Mouse (Mus musculus): ENCODE results near the gene Nepn. TPM values are rescaled to one million over a fixed set of nuclear protein-coding genes. Genes with fewer than 3 reads are reported as not detected.

The Nepn gene
- polyA plus RNA-seq, 1 experiment from 2014 or later: not detected

DNA sequence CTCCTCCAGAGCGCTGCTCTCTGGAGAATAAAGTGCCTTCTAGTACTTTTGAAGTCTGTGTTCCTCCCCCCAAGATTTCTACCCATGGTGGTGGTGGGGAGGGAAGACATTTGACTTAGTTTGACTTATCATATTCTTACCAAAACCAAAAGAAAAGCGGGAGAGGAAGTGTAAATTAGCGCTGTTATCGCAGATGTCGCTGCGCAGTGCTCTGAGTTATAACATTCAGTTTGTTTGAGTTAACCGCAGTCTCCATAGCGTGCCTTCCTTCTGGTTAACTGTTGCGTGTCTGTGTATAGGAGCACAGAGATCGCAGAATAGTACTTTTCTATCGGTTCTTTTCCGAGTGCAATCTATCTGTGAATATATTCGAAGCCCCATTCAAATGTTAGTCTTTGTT is 16.4 kb downstream of the Nepn start:
- Histone ChIP-seq H3K4me2 (no peak overlapping the region), H3K4me1 (replicated peaks) (no peaks in the 10 kb centered on the region), H3K27me3 (no peaks in the 10 kb centered on the region; the same call in 1 of the 2 replicates), H3K4me3 (replicated peaks) (no peak overlapping the region), H3K9ac (no peak overlapping the region), H3K9me3 (replicated peaks) (no peaks in the 10 kb centered on the region), H3K27ac (replicated peaks) (no peak overlapping the region), H3K36me3 (replicated peaks) (no peaks in the 10 kb centered on the region)
- 72% methylated on average over 13 of the region's 13 CpGs for WGBS (ENCODE audit: insufficient replicate concordance)
- no peak for ATAC-seq (ENCODE audit: insufficient read depth)

DNA sequence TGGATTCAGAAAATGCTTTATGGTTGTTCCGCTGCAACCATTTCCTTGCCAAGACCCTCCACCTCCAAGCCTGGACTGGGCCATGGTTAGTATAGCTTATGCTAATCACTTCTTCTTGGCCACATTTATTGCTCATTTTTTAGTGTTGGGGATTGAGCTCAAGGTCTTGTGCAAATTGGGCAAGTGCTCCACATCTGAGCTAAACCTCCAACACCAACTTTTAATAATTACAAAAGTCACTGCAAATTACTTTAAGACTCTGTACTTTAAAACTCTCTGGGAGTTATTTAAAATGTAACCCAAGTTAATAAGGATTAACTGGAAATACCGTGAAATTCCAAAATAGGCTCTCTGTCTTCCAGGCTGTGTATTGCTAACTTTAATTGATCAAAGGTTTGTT is 18.8 kb downstream of the Nepn start:
- Histone ChIP-seq H3K4me2 (no peak overlapping the region), H3K9me3 (replicated peaks) (no peaks in the 10 kb centered on the region), H3K36me3 (replicated peaks) (no peaks in the 10 kb centered on the region), H3K27me3 (no peaks in the 10 kb centered on the region; the same call in 1 of the 2 replicates), H3K9ac (no peak overlapping the region), H3K4me1 (replicated peaks) (no peaks in the 10 kb centered on the region), H3K27ac (replicated peaks) (no peak overlapping the region), H3K4me3 (replicated peaks) (no peak overlapping the region)
- no peak for ATAC-seq (ENCODE audit: insufficient read depth)
- WGBS (ENCODE audit: insufficient replicate concordance): 71% methylated on average over 2 of the region's 2 CpGs

DNA sequence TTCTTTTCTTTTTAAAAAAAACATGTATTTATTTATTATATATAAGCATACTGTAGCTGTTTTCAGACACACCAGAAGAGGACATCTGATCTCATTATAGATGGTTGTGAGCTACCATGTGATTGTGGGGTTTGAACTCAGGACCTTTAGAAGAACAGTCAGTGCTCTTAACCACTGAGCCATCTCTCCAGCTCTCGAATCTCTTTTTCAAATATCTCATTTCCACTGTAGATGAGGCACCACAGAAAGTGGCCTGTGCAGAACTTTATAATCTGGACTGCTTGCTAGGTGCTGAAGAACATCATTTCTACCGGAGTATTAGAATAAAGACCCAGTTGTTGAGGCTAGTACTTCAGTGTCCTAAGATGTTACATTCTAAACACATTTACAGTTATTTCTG is 26.2 kb downstream of the Nepn start:
- no peak for ATAC-seq (ENCODE audit: insufficient read depth)
- Histone ChIP-seq H3K4me1 (replicated peaks) (peaks cover 26% of the 10 kb centered on the region), H3K9me3 (replicated peaks) (no peaks in the 10 kb centered on the region), H3K36me3 (replicated peaks) (no peaks in the 10 kb centered on the region), H3K27ac (replicated peaks) (no peak overlapping the region), H3K27me3 (no peaks in the 10 kb centered on the region; the same call in 1 of the 2 replicates), H3K4me3 (replicated peaks) (no peak overlapping the region), H3K9ac (no peak overlapping the region), H3K4me2 (no peak overlapping the region)
- 58% methylated on average over 2 of the region's 2 CpGs for WGBS (ENCODE audit: insufficient replicate concordance)

GRCm38 (mm10) chr10:52416458-52416857 is 27.7 kb downstream of the Nepn start:
- Histone ChIP-seq H3K4me1 (replicated peaks) (peaks cover 33% of the 10 kb centered on the region), H3K36me3 (replicated peaks) (no peaks in the 10 kb centered on the region), H3K9me3 (replicated peaks) (no peaks in the 10 kb centered on the region), H3K4me3 (replicated peaks) (peak overlapping the region; percentile 97; the same call in 1 of the 2 replicates), H3K9ac (0 out of 2 replicates have a peak overlapping the region, but pooled peaks have one; percentile 21), H3K4me2 (peak overlapping the region; percentile 91), H3K27ac (replicated peaks) (no peak overlapping the region), H3K27me3 (no peaks in the 10 kb centered on the region)
- no peak for ATAC-seq (ENCODE audit: insufficient read depth)
- 46% methylated on average over 2 of the region's 2 CpGs for WGBS (ENCODE audit: insufficient replicate concordance)

GRCm38 (mm10) chr10:52417299-52417997 is 28.7 kb downstream of the Nepn start, which contains the start of gene Nus1:
Gene Nus1 (plus strand): TSS chr10:52417547.
- WGBS (ENCODE audit: insufficient replicate concordance): under 1% methylated on average over 77 of the region's 79 CpGs
- peak within 1 kb of the TSS; percentile 84 for H3K9ac ChIP-seq
- peak within 1 kb of the TSS; percentile 80 for H3K27ac ChIP-seq (replicated peaks)
- peak within 1 kb of the TSS; percentile 91 for H3K4me2 ChIP-seq
- no peaks in the 10 kb centered on the region for H3K27me3 ChIP-seq
- H3K4me1 ChIP-seq (replicated peaks): peaks cover 33% of the 10 kb centered on the region
- H3K36me3 ChIP-seq (replicated peaks): no peaks in the 10 kb centered on the region
- no peaks in the 10 kb centered on the region for H3K9me3 ChIP-seq (replicated peaks)
- peak within 1 kb of the TSS; percentile 97 for H3K4me3 ChIP-seq (replicated peaks)
- ATAC-seq (ENCODE audit: insufficient read depth): peak; percentile 97

- Histone ChIP-seq H3K4me2 (peak overlapping the region; percentile 91), H3K27me3 (no peaks in the 10 kb centered on the region), H3K36me3 (replicated peaks) (no peaks in the 10 kb centered on the region), H3K9ac (peak overlapping the region; percentile 84), H3K27ac (replicated peaks) (peak overlapping the region; percentile 80), H3K4me1 (replicated peaks) (peaks cover 37% of the 10 kb centered on the region), H3K9me3 (replicated peaks) (no peaks in the 10 kb centered on the region), H3K4me3 (replicated peaks) (peak overlapping the region; percentile 97)
- ATAC-seq (ENCODE audit: insufficient read depth): peak; percentile 13
- WGBS (ENCODE audit: insufficient replicate concordance): 2% methylated on average over 39 of the region's 39 CpGs
These were observed 29.5 kb downstream of the Nepn start for GRCm38 (mm10) chr10:52417998-52418860.

- H3K4me1 ChIP-seq (replicated peaks): peaks cover 39% of the 10 kb centered on the region
- H3K27me3 ChIP-seq: no peaks in the 10 kb centered on the region
- no peak for ATAC-seq (ENCODE audit: insufficient read depth)
- H3K27ac ChIP-seq (replicated peaks): no peak overlapping the region
- WGBS (ENCODE audit: insufficient replicate concordance): 28% methylated on average over 5 of the region's 5 CpGs
- no peaks in the 10 kb centered on the region for H3K36me3 ChIP-seq (replicated peaks)
- H3K9ac ChIP-seq: 0 out of 2 replicates have a peak overlapping the region, but pooled peaks have one; percentile 84
- peak overlapping the region; percentile 97 for H3K4me3 ChIP-seq (replicated peaks)
- H3K9me3 ChIP-seq (replicated peaks): no peaks in the 10 kb centered on the region
- peak overlapping the region; percentile 91 for H3K4me2 ChIP-seq
These were observed 30.2 kb downstream of the Nepn start for GRCm38 (mm10) chr10:52418931-52419330.

DNA sequence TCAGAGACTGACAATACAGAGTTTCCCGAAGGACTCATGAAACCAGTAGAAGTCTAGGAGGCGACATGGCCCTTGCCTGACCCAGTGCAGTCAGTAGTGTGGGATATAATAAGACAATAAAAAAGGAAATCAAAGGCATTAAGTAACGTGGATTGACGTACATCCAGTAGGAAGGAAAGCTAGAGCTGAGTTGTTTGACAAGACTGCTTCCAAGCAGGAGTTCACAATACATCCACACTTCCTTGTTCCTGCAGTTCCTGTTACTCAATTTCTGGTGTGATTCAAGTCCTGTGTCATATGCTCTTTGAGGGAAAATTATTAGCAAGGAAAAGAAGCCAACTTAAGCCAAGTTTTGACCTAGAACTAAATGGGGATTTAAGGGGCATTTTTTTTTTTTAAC is 30.6 kb downstream of the Nepn start:
- no peaks in the 10 kb centered on the region for H3K9me3 ChIP-seq (replicated peaks)
- no peaks in the 10 kb centered on the region for H3K27me3 ChIP-seq
- peak overlapping the region; percentile 97 for H3K4me3 ChIP-seq (replicated peaks)
- no peak overlapping the region for H3K9ac ChIP-seq
- no peaks in the 10 kb centered on the region for H3K36me3 ChIP-seq (replicated peaks)
- peaks cover 39% of the 10 kb centered on the region for H3K4me1 ChIP-seq (replicated peaks)
- H3K4me2 ChIP-seq: peak overlapping the region; percentile 91
- H3K27ac ChIP-seq (replicated peaks): no peak overlapping the region
- ATAC-seq (ENCODE audit: insufficient read depth): no peak
- 63% methylated on average over 4 of the region's 4 CpGs for whole genome bisulfite sequencing (ENCODE audit: insufficient replicate concordance)

DNA sequence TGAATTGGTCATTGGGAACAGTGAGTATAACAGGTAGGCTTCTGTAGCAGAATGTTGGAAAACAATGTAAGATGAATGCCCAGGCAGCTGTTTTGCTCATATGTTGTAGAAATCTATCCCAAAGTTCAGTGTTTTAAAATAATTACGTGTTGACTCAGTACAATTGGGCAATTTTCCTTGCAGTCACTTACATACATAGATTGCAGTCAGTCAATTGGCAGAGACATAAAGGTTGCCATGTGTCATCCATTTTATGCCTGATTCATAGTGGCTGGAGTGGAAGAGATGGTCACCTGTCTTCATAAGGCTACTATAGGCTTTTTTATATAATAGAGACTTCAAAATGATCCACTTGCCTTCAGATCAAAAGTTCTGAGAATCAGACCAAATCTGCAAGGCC is 31.8 kb downstream of the Nepn start:
- 70% methylated on average over 1 of the region's 1 CpGs for WGBS (ENCODE audit: insufficient replicate concordance)
- H3K9ac ChIP-seq: no peak overlapping the region
- no peak overlapping the region for H3K4me3 ChIP-seq (replicated peaks)
- no peaks in the 10 kb centered on the region for H3K27me3 ChIP-seq
- no peaks in the 10 kb centered on the region for H3K36me3 ChIP-seq (replicated peaks)
- no peak overlapping the region for H3K27ac ChIP-seq (replicated peaks)
- no peak for ATAC-seq (ENCODE audit: insufficient read depth)
- H3K4me1 ChIP-seq (replicated peaks): peaks cover 39% of the 10 kb centered on the region
- H3K9me3 ChIP-seq (replicated peaks): no peaks in the 10 kb centered on the region
- H3K4me2 ChIP-seq: no peak overlapping the region

DNA sequence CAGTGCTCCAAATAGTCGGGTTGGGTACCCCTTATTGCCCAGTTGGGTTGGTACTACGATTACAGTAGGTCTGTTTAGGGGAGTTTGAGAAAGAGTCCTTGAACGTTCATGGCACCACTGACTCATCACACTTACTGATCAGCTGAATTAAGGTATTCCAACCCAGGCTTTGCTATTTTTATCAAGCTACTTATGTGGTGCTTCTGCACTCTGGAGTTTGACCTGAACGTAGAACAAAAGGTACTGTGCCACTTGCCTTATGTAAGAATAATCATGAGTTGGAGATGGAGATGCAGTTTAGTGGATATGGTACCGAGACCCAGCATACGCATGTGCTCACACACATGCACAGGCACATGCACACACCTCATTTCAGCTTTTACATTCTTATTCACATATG is 32.9 kb downstream of the Nepn start:
- Histone ChIP-seq H3K4me1 (replicated peaks) (peaks cover 35% of the 10 kb centered on the region), H3K9ac (no peak overlapping the region), H3K4me3 (replicated peaks) (no peak overlapping the region), H3K4me2 (no peak overlapping the region), H3K9me3 (replicated peaks) (no peaks in the 10 kb centered on the region), H3K27ac (replicated peaks) (no peak overlapping the region), H3K36me3 (replicated peaks) (no peaks in the 10 kb centered on the region), H3K27me3 (no peaks in the 10 kb centered on the region)
- no peak for ATAC-seq (ENCODE audit: insufficient read depth)
- 73% methylated on average over 6 of the region's 6 CpGs for WGBS (ENCODE audit: insufficient replicate concordance)

GRCm38 (mm10) chr10:52423097-52423496 is 34.3 kb downstream of the Nepn start:
- Histone ChIP-seq H3K36me3 (replicated peaks) (no peaks in the 10 kb centered on the region), H3K4me1 (replicated peaks) (peaks cover 28% of the 10 kb centered on the region), H3K27me3 (no peaks in the 10 kb centered on the region), H3K27ac (replicated peaks) (no peak overlapping the region), H3K9me3 (replicated peaks) (no peaks in the 10 kb centered on the region), H3K4me2 (no peak overlapping the region), H3K9ac (no peak overlapping the region), H3K4me3 (replicated peaks) (no peak overlapping the region)
- WGBS (ENCODE audit: insufficient replicate concordance): 55% methylated on average over 2 of the region's 2 CpGs
- ATAC-seq (ENCODE audit: insufficient read depth): no peak
